Mouse (Mus musculus): Measurements from ENCODE around the gene Gxylt1.
"Not testable (repeated sequence)": the region's sequence is repeated elsewhere in the genome, so short reads cannot be mapped to it uniquely, and the experiment has no call there.

Gene Gxylt1

DNA sequence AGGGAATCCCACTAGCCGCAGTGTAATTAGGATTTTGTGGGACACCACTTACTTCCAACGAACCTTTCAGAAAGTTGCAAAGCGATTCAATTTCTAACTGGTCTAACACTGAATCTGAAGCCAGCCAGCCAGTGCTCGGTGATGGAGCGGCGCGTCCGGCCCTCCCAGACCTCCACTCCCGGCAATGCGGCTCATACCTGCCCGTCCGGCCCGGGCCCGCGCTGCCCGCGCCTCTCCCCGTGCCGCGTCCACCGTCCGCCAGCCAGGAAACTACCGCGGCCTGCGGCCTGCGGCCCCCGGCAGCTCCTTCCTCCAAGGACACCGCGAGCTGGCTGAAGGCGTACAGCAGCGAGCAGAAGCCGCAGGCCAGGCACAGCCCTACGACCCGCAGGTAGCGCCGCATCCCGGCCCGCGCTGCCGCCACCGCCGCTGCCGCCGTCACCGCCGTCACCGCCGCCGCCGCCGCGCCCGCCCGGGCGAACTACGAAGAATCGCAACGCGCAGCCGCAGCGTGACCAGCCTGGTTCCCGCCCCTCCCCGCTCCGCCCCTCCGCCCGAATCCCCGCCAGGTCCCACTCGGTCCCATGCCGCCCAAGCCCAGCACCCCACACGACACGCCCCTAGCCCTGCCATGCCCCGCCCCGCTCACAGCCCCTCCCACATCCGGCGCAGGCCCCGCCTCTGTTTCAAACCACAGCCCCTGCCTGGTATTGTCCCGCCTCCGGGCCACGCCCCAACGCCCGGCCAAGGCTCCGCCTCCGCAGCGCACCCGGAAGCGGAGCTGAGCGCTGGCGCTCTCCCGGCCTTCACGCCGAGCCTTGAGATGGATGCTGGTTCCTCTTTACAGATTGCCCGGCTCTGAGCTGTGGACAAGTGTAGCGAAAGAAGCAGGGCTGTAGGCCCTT is at the start of gene Gxylt1:
Gene Gxylt1, minus strand, starts transcription at position 501 of the 905 bp plus-strand sequence.
- peak; percentile 100 for DNase-seq

- no peak for DNase-seq
Observed at GRCm38 (mm10) chr15:93318781-93319180, 43.8 kb upstream of the Gxylt1 start.

DNA sequence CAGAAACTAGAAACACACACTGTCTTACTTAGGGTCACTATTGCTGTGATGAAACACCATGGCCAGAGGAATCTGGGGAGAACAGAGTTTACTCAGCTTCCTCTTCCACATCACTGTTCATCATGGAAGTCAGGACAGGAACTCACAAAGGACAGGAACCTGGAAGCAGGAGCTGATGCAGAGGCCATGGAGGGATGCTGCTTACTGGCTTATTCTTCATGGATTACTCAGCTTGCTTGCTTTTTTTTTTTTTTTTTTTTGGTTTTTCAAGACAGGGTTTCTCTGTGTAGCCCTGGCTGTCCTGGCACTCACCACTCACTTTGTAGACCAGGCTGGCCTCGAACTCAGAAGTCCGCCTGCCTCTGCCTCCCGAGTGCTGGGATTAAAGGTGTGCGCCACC is 35.3 kb upstream of the Gxylt1 start:
- DNase-seq = not testable (repeated sequence)

- DNase-seq = no peak
Observed at GRCm38 (mm10) chr15:93298197-93298596, 23.2 kb upstream of the Gxylt1 start.

DNA sequence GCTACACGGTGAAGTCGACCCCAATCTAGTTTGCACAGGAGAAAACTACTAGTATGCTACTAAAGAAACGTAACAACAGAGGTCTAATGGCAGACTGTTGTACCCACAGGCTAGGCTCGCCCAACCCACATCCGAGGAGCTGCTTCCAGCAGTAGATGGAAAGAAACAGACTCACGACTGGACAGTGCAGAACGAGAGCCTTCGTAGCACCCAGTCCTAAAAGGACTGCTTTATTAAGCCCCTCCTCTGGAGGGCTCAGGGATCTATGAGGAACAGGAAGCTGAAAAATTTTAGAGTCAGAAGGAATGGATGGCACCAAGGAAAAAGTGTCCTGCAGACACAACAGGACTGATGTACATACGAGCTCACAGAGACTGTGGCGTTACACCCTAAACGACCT is 19.5 kb upstream of the Gxylt1 start:
- DNase-seq = no peak

DNA sequence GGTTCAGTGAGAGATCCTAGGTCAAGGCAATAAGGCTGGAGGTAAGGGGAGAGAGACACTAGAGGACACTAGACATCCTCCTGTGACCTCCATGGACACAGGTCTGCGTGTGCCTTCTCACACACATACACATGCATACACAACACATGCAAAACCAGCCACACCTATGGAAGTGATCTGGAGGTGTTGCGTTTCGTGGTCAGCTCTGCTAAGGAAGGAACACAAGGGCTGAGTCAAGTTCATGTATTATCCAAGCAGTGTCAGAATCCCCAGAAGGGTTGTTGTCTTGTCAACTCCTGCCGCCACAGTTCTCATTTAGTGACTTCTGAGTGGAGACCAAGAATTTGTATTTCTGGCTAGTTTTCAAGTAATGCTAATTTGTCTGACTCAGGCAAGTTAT is 13.3 kb upstream of the Gxylt1 start:
- no peak for DNase-seq

DNA sequence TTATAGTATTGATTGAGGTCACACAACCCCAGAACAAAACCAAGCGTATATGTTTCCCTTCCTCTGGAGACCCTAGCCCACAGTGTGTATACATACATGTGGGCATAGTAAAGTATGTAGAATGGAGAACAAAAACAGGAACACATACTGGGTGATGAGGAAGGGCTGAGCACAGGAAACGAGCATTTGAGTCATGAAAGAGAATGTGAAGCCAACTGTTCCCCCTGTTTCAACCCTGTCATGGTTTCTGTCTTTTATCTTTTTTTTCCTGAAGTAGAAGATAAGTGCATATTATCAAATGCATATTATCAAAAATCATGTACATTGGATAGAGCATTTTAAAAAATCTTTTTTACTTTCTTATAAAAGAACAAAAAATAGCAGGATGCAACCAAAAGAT is 12.6 kb upstream of the Gxylt1 start:
- DNase-seq = no peak

DNA sequence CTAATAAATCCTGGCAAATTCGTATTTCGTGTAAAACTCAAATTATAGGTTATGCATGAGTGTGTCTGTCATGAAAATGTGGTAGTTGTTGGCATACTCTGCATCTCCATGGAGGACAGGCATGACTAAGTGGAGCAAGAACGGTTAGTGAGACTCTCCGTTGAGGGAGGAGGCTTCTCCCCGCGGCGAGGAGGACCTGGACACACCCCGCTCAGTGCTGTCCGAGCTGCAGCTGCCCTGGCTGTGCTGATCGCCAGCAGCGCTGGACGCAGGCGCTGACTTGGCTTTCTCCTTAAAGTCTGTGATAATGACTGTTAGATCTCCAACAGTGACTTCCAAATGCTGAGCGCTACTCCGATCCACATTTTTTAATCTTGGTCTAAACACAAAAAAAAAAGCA is 10.3 kb upstream of the Gxylt1 start:
- DNase-seq = no peak

DNA sequence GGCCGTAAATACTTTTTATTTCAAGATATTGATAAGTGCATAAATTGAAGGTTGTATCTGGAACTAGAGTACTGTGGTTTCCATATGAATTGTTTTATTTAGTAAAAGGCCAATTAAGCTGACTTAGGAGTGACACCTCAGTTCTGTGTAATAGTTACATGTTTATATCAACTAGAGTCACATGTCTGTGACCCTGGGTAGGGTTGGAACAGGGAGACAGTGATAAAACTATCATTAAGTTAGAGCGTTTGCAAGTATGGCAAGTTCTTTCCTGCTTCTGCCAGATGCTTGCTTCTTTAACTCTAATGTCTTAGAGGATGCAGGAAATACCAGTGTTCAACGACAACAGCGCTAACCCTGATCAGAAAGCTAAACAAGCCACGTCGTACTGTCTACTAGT is 9.3 kb upstream of the Gxylt1 start:
- DNase-seq = no peak

GRCm38 (mm10) chr15:93283349-93283748 is 8.4 kb upstream of the Gxylt1 start:
- peak; percentile 35 for DNase-seq

DNA sequence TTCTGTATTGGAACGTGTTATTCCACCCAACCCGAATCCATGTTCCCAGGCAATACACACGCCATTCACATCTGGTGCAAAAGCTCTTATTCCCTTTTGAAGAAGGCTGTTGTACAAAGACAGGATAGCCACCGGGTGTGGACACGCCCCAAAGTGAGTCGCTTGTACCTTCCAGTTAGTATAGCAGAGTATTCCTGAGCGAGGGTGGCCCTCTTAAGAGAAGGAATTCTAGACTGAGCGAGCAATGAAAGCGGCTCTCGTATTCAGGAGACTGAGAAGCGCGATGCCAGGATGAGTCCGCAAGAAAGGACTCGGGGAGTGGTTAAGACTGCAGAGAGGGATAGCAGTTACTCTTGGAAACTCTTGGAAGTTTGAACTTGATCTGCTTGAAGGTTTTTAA is 1.3 kb upstream of the Gxylt1 start:
- peak; percentile 32 for DNase-seq

DNA sequence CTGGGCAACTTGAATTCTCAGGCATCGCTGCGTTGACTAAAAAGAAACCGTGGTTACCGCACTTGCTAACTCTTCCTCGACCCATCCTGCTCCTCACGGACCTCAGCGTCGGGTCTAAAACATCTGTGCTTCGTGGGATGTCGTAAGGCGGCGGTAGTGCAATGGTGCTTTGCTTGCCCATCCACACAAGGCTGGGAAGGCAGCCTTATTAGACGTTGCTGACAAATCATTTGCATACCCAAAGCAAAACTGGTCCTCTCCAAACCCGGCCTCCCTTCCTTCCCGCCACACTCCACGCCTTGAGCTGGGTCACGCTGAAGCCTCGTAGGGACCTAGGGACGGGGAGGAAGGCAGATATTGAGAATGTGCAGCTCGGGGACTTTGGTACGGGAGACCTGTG is 644 bp upstream of the Gxylt1 start:
- peak; percentile 60 for DNase-seq

DNA sequence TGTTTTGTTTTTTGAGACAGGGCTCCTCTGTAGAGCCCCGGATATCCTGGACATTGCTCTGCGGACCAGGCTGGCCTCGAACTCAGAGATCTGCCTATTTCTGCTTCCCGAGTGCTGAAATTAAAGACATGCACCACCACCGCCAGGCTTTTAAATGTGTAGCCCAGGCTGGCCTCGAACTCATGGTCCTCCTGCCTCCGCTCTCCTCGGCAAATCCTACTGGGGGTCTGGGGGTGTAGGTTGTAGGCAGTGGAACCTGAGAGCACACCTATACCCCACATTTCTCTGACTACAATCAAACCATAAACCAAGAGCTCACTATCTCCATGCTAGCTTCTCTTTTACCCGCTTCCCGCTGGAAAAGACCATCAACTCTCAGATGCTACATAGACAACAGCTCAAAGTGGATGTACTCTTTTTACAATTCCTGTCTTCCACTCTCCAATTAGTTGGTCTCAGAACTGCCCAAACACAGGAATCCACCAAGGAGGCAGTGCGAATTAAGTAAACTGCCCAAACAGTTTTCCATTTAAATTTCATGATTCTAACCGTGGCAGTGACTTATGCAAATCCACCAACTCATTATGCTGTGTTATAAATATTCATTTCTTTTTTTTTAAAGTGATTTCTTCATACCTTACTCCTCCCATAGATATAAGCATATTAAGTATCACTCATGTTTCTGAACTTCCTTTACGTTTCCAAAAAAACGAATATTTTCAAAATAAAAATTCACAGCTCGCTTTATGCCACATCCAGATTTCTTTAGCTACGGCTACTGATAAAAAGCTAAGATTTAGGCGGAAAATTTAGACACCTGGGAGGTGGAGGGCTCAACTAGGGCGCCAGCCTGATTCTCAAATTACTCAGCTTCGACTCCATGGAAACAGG is 946 bp downstream of the Gxylt1 start:
- no peak for DNase-seq

GRCm38 (mm10) chr15:93272948-93273347 is 2.0 kb downstream of the Gxylt1 start:
- DNase-seq = no peak

DNA sequence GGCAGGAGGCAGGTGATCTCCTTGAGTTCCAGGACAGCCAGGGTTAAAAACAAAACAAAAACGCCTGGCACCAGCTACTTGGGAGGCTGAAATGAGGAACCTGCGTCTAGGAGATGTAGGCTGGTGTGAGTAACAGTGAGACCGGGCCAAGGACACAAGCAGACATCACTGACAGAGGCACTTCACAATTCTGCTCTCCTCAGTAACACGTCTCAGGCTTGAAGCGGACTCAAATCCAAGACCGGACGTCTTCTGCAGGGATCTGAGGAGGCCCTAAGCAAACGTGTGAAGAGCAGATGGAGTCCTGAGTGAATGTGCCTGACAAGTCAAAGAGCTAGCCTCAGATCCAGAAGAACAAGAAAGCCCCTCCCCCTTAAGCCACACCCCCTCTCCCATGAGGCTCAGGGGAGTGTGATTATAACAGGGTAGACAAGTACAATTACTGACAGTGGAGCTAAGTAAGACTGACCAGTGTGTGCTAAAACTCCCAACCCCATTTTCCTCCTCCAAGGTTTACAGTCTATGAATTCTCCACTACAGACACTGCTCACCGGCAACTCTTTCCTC is 4.6 kb downstream of the Gxylt1 start:
- DNase-seq = no peak

- DNase-seq = no peak
Observed at GRCm38 (mm10) chr15:93269572-93269971, 5.4 kb downstream of the Gxylt1 start.

GRCm38 (mm10) chr15:93268001-93268400 is 7.0 kb downstream of the Gxylt1 start:
- no peak for DNase-seq

DNA sequence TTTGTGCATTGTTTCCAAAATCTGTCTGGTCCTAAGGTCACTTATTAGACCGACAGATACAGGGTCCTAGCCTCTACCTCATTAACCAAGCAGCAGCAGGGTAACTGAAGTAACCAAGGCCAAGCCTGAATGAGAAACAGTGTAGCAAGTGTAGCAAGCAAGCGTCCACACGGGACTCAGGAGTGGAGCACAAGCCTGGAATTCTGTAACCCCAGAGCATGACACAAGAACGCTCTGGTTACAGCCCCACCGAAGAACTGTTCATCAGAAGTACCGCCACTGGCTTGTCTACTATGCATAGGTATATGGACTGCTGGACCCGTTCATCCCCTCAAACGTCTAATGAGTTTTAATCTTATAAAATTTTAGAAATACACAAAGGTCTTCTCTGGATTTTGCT is 7.5 kb downstream of the Gxylt1 start:
- no peak for DNase-seq

GRCm38 (mm10) chr15:93266361-93266760 is 8.6 kb downstream of the Gxylt1 start:
- DNase-seq = no peak

DNA sequence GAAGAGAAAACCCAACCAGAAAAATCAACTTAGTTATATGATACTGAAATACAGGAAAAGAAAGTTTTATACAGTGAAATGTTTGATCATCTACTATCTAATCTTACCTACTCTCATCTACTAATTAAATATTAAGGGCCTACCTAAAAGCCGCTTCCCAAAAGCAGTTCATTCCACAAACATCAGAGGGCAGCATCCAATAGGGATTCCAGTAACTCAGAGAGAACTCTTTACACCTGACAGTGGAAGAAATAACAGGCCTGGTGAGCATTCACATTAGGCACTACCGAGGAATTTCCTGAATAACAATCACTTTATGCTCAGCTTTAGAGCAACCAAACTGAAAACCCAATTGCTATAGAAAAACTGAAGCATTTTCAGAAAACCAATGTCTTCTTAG is 9.3 kb downstream of the Gxylt1 start:
- DNase-seq = peak; percentile 78

- DNase-seq = no peak
Observed at GRCm38 (mm10) chr15:93265231-93265630, 9.7 kb downstream of the Gxylt1 start.

- no peak for DNase-seq
Observed at GRCm38 (mm10) chr15:93264221-93264620, 10.8 kb downstream of the Gxylt1 start.

- no peak for DNase-seq
Observed at GRCm38 (mm10) chr15:93263566-93263965, 11.4 kb downstream of the Gxylt1 start.

All from kidney, postnatal 10 days (tissue).